Mouse (Mus musculus): ENCODE measurements around the gene Nup85. TPM values are rescaled to one million over a fixed set of nuclear protein-coding genes. Genes with fewer than 3 reads are reported as not detected.
A peak's percentile ranks its signal among the peaks of the same experiment; 100 is the strongest.

Nup85 gene
- total RNA-seq, 2 experiments from 2014 or later, result 44.5 to 44.9 TPM

DNA sequence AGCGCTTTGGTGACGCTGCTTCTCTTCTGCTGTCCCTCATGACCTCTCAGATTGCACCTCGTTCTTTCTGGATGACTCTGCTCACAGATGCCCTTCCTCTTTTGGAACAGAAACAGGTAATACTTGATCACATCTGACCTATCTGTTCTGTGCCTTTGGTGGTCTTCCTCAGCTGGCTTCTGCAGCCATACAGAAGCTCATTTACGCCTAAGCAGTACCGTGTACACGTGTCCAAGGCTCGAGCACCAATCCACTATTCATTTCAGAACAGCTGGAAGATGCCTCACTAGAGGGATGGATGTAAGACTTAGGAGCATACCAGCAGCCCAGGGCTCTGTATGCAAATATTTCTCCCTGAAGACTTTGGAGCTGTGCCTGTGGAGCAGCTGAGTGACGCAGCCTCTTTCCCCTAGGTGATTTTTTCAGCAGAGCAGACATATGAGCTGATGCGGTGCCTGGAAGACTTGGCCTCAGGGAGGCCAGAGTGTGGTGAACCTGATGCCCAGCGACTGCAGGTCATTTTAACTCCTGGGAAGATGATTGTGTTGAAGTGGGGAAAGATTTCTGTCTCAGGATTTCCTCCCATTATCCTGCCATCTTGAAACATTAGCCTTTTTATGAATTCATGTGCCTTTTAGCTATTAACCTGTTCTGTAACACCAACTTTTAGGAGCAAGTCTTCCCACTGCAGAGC lies 18.8 kb downstream of the Nup85 start:
- DNase-seq (ENCODE audit: extremely low spot score in 1 of 2, low spot score in 1 of 2), result no peak

DNA sequence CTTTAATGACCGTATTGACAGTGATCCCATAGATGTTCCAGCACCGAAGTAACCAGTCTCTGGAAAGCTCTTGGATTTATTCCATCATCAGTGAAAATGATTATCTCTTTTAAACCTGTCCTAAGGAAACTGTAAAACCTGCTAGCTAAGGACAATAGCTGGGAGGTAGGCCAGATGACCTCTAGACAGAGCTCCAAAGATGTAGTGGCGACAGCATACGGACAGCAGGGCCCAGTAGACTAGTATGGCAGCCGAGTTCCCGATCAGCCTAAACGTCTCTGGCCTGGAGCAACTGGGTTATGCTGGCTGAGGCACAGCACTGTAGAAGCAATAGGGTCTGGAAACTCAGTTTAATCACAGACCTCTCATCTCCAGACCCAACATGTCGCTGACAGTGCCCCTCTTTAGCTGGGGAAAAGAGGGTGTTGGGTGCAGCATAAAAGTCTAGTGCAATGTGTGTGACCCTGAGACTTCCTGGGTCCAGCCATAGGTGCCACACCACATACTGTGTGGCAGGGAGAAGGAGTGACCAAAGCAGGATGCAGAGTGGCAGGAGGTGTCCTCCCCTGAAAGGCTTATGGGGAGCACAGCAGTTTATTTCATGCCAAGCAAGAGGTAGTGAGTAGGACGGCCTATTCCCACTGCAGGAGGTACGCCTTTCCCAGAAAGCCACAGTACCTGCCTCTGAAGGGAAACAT lies 20.3 kb downstream of the Nup85 start:
- DNase-seq (ENCODE audit: extremely low spot score in 1 of 2, low spot score in 1 of 2), result no peak

GRCm38 (mm10) chr11:115585573-115586100 lies 21.4 kb downstream of the Nup85 start:
- DNase-seq (ENCODE audit: extremely low spot score in 1 of 2, low spot score in 1 of 2), result no peak

DNA sequence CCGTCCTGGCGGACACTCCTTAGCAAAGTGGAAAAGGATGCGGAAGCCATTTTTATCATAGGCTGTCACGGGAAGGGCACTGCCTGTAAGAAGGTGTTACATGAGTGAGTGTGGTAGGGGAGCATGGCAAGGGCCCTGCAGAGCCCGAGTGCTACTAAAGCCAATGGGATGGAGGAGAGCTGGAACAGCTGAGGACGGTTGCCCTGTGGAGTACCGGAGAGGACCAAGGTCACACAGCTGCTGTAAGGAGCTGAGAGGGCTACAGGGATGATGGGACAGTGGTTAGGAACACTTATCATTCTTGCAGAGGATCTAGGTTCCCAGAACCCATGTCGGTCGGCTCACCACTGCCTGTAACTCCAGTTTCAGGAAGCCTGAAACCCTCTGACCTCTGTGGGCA lies 22.2 kb downstream of the Nup85 start:
- no peak for DNase-seq (ENCODE audit: extremely low spot score in 1 of 2, low spot score in 1 of 2)

- no peak for DNase-seq (ENCODE audit: extremely low spot score in 1 of 2, low spot score in 1 of 2)
Measured at GRCm38 (mm10) chr11:115587984-115588383, 23.8 kb downstream of the Nup85 start.

- DNase-seq (ENCODE audit: extremely low spot score in 1 of 2, low spot score in 1 of 2), result no peak
Measured at GRCm38 (mm10) chr11:115590526-115591075, 26.4 kb downstream of the Nup85 start.

DNA sequence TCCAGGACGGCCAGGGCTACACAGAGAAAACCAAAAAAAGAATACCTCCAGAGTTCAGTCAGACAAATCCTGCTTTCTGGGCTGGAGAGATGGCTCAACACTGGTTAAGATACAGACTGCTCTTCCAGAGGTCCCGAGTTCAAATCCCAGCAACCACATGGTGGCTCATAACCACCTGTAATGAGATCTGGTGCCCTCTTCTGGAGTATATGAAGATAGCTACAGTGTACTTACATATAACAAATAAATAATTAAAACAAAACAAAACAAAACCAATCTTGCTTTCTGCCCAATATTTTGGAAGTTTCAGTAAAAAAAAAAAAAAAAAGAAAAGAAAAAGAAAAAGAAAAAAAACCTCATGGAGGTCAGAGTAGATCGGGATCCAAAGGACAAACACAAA lies 31.0 kb downstream of the Nup85 start:
- DNase-seq (ENCODE audit: extremely low spot score in 1 of 2, low spot score in 1 of 2), result no peak

DNA sequence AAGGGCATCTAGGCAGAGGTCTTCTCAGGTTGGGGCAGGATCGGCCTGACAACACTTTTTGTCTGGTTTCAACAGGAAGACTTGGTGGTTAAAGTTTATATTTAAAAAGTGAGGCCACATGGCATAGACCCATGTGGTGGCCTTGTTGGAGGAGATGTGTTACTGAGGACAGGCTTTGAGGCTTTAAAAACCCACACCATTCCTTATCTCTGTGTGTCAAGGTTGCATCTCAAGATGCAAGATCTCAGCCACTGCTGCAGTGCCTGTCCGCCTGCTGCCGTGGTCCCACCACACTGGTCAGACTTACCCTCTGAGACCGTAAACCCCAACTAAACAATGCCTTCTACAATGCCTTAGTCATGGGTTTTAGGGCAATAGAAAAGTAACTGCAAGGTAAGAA lies 34.1 kb downstream of the Nup85 start:
- DNase-seq (ENCODE audit: extremely low spot score in 1 of 2, low spot score in 1 of 2), result no peak

DNA sequence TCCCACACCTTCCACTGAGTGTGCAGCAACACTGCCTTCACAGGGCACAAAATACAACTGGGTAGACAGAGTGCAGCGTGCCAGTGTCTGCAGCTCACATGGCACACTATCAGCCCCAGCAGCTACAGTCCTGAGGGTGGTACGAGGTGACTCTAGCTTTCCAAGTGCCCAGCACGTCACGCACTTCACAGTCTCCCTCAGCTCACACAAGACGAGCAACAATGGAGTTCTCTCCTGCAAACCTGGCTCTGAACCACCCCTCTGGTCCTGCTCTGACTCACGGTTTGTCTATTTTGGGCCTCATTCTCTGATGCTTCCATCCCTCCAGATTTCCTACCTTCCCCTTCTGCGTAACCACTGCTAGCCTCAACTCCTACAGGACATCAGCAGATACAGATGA lies 35.5 kb downstream of the Nup85 start:
- no peak for DNase-seq (ENCODE audit: extremely low spot score in 1 of 2, low spot score in 1 of 2)

GRCm38 (mm10) chr11:115600743-115601142 lies 36.5 kb downstream of the Nup85 start:
- no peak for DNase-seq (ENCODE audit: extremely low spot score in 1 of 2, low spot score in 1 of 2)

GRCm38 (mm10) chr11:115601174-115601573 lies 36.9 kb downstream of the Nup85 start:
- no peak for DNase-seq (ENCODE audit: extremely low spot score in 1 of 2, low spot score in 1 of 2)

- no peak for DNase-seq (ENCODE audit: extremely low spot score in 1 of 2, low spot score in 1 of 2)
Measured at GRCm38 (mm10) chr11:115603128-115603475, 38.9 kb downstream of the Nup85 start.

DNA sequence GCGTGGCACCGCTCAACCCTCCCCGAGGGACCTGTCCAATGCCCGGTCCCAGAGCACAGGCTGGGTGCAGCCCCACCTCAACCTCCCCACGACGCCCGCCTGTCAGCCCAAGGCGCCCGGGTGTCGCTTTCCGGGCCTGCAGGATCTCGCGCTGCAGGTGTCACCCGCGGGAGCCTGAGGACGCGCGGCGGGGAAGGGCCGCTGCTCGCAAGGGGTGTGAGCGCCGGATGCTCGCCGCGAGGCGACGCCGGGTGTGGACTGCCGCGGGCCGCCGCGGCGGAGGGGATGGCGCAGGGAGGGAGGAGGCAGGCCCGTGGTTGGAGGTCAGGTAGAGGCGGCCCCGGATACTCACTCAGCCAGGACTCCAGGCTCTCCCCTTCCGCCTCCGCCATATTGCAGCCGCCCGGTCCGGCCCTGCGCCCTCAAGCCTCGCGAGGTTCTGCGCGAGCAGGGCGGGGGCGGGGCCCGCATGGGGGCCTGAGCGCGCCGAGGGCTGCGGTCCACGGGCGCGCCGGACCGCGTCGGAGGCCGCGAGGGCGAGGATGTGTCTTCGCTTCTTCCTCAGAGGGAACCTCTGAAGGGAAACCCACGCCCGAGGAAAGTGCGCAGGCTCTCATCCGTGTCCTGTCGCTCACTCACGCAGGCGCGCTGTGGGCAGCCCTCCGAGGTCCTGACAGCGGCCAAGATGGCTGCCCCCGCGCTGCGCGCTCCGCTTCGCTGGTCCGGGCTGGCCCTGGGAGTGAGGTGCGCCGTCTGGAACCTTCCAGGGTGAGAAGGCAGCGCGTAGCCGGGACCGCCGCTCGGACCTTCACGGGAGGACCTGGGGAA lies 39.5 kb downstream of the Nup85 start, which contains the start of the genes Mrps7 and Gga3:
TSS of gene Mrps7 (plus strand) at position 450 of the 828 bp plus-strand sequence.
TSS of gene Gga3 (minus strand) at position 576 of the 828 bp plus-strand sequence.
- peak; percentile 81 to 88 for DNase-seq (ENCODE audit: extremely low spot score in 1 of 2, low spot score in 1 of 2)

DNA sequence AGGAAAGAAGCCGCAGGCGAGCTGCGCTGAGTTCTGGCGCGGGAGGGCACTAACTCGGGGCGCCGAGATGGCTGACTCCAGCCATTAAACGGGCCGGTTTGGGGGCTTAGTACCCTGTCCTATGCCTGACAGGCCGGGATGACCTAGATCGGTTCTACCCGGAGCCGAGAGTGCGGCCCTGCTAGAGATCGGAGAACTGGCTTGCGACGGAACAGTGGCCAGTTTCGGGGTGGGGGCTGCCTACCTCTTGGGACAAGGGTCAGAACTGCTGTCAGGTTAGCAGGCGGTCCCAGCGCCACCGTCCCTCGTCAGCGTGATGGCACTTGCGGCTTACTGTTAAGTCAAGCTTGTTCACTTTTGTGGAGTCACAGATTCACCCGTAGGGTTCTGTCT lies 40.1 kb downstream of the Nup85 start:
- DNase-seq (ENCODE audit: extremely low spot score in 1 of 2, low spot score in 1 of 2), result no peak

- no peak for DNase-seq (ENCODE audit: extremely low spot score in 1 of 2, low spot score in 1 of 2)
Measured at GRCm38 (mm10) chr11:115606733-115607132, 42.5 kb downstream of the Nup85 start.

DNA sequence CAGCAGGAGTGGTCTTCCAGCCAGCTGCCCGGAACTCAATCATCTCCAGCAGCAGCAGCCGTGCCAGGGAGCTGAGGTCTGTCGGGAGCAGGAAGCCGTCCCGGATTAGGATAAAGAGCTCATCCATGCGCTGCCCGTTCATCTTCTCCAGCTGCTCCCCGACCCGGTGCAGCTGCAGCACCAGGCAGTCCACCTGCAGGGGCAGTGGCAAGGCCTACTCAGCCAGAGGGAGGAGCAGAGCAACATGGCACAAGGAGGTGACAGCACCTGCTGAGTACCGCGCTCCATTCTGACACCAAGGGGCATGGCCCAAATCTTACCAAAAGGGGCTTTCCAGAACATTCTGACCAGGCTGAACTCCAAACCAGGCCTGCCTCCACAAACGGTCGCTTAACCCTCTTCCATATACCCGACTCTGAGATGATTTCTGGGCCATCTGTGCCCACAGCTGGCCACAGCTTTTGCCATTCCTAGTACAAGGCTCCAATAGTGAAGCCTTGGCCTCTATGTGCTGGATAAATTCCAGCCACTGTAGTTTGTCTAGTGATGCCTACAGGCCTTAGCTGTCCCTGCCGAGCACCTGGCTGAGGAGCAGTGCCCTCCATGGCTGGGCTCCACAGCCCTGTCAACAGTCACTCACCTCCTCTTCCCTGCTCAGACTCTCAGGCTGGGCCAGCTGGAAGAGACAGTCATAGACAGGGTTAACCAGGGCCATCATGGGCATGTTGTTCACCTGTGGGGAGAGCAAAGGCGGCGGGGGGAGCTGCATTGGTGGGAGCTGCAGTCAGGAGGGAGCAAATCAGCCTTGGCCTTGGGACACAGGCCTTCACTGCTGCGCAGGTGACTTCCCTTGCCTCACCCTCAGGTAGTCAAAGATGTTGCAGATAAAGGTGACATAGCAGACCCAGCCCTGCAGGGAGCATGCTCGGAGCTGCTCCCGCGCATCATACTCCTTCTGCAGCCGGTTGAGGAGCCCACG lies 44.5 kb downstream of the Nup85 start:
- peak in 1 of 2 experiments; percentile 29 for DNase-seq (ENCODE audit: extremely low spot score in 1 of 2, low spot score in 1 of 2)

GRCm38 (mm10) chr11:115609576-115609975 lies 45.3 kb downstream of the Nup85 start:
- no peak for DNase-seq (ENCODE audit: extremely low spot score in 1 of 2, low spot score in 1 of 2)

DNA sequence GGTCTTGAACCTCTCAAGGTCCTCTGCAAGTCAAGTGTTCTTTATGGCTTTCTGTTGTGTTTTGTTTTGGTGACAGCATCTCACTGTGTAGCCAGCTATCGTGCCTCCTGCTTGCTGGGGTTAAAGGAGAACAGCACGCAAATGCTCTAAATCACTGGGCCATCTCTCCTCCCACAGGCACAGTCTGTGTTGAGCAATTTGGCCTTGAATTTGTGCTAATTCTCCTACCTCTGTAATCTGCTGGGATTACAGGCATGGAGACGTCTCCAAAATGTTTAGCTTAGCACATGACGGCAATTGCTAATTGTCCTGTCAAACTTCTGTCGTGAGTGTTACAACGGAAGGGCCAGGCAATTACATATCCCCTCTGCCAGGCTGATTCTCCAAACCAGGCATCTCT lies 46.9 kb downstream of the Nup85 start:
- no peak for DNase-seq (ENCODE audit: extremely low spot score in 1 of 2, low spot score in 1 of 2)

DNA sequence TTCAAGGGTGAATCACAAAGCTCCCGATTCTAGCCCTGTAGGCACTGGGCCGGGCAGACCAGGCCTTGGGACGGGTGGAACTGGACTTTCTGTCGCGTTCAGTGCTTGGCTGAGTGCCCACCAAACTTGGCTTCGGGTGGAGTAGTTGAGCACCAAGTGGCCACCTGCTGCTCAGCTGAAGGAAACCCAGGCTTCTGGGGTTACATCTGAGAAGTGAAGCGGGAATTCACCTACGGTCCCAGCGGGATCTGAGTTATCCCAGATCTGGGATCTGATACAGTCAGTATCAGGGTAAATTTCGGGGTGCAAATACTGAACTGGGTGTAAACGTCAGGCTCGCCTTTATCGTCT lies 47.8 kb downstream of the Nup85 start:
- peak; percentile 41 to 66 for DNase-seq (ENCODE audit: extremely low spot score in 1 of 2, low spot score in 1 of 2)

All from layer of hippocampus, postnatal 25 days (tissue).